Mouse (Mus musculus) cortical plate, adult 2 months (tissue): ENCODE results near the gene Traf4. TPM values are rescaled to one million over a fixed set of nuclear protein-coding genes. Genes with fewer than 3 reads are reported as not detected.

Source experiments
- H3K27ac ChIP-seq: fragments of 200-500 bp; 2 replicates; pipeline ENCODE4 v1.5.1; 2012; ENCODE audit warnings: low read length, control low read depth, inconsistent platforms; ENCODE audit not compliant: insufficient read depth
- H3K4me1 ChIP-seq: fragments of 200-500 bp; 2 replicates; pipeline ENCODE4 v1.6.1; 2011; ENCODE audit warnings: low read length; ENCODE audit not compliant: control insufficient read depth, insufficient read depth
- H3K4me3 ChIP-seq: fragments of 200-500 bp; 2 replicates; pipeline ENCODE4 v1.5.1; 2011; ENCODE audit warnings: mild to moderate bottlenecking, low read length, control low read depth; ENCODE audit not compliant: insufficient read depth
- CTCF ChIP-seq: fragments of 200-500 bp; IDR thresholded peaks from 2 replicates; pipeline ENCODE4 v1.5.1; 2011; ENCODE audit warnings: mild to moderate bottlenecking, control low read depth, low read length; ENCODE audit not compliant: insufficient read depth; ENCODE audit errors: extremely low read depth
- POLR2A ChIP-seq: fragments of 200-500 bp; IDR thresholded peaks from 2 replicates; pipeline ENCODE4 v1.6.1; 2011; ENCODE audit warnings: mild to moderate bottlenecking, low read length, control low read depth; ENCODE audit not compliant: insufficient read depth; ENCODE audit errors: extremely low read depth
- polyA plus RNA-seq: library from polyadenylated mRNA; depleted of rRNA; stranded (reverse); fragments of >200 nt; gene quantifications from 2 replicates; pipeline ENCODE4 v1.2.3, GENCODE M21; 2012

The Traf4 gene
- polyA plus RNA-seq, 1 experiment = 19.6 TPM

- TF ChIP-seq POLR2A = no peak
- TF ChIP-seq CTCF = no peak
- H3K27ac ChIP-seq = no peak overlapping the region
- peak overlapping the region; percentile 67 for H3K4me3 ChIP-seq
- 0 out of 2 replicates have a peak, but pooled peaks cover 2% of the 10 kb centered on the region for H3K4me1 ChIP-seq
Observed at GRCm38 (mm10) chr11:78176905-78177331, 11.5 kb upstream of the Traf4 start.

- 0 out of 2 replicates have a peak, but pooled peaks cover 2% of the 10 kb centered on the region for H3K4me1 ChIP-seq
- TF ChIP-seq CTCF (no peak), POLR2A (0 out of 2 replicates have a peak, but pooled peaks have one; percentile 14)
- H3K27ac ChIP-seq = no peak within 1 kb of the TSS
- H3K4me3 ChIP-seq = peak within 1 kb of the TSS; percentile 67
Observed at GRCm38 (mm10) chr11:78176402-78176862, 11.0 kb upstream of the Traf4 start, which contains the start of the genes Nek8 and Tlcd1. Nek8 (minus strand) TSS chr11:78176675. Tlcd1 (plus strand) TSS chr11:78176711.

GRCm38 (mm10) chr11:78175771-78176401, 10.5 kb upstream of the Traf4 start:
- Histone ChIP-seq H3K4me3 (peak overlapping the region; percentile 67), H3K27ac (no peak overlapping the region), H3K4me1 (0 out of 2 replicates have a peak, but pooled peaks cover 2% of the 10 kb centered on the region)
- TF ChIP-seq POLR2A = no peak
- no peak for TF ChIP-seq CTCF

DNA sequence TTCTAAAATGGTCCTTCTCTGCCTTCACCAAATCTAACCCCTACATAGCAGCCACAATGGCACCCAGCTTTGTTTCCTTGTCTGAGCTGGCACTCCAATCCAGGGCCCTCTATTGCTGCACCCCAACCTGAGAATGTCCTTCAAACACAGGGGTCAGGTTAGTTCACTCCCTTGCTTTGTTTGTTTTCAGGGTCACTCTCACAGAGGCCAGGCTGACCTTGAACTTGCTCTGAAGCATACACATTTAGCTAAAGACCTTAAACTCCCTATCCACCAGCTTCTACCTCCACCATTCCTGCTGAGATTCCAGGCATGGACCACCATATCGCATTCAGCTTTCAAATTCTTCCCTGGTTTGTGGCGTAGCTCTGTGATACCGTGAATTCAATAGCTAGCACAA, 9.1 kb upstream of the Traf4 start:
- Histone ChIP-seq H3K27ac (no peak overlapping the region), H3K4me1 (0 out of 2 replicates have a peak, but pooled peaks cover 2% of the 10 kb centered on the region), H3K4me3 (no peak overlapping the region)
- TF ChIP-seq POLR2A (no peak), CTCF (no peak)

- H3K4me3 ChIP-seq = no peak overlapping the region
- no peak overlapping the region for H3K27ac ChIP-seq
- 0 out of 2 replicates have a peak, but pooled peaks cover 2% of the 10 kb centered on the region for H3K4me1 ChIP-seq
- TF ChIP-seq CTCF = no peak
- no peak for TF ChIP-seq POLR2A
Observed at GRCm38 (mm10) chr11:78172748-78173383, 7.5 kb upstream of the Traf4 start.

GRCm38 (mm10) chr11:78172034-78172747, 6.8 kb upstream of the Traf4 start:
- H3K4me3 ChIP-seq = no peak overlapping the region
- TF ChIP-seq POLR2A = no peak
- 0 out of 2 replicates have a peak, but pooled peaks have one; percentile 6 for TF ChIP-seq CTCF

GRCm38 (mm10) chr11:78171328-78171727, 5.9 kb upstream of the Traf4 start:
- Histone ChIP-seq H3K4me1 (no peaks in the 10 kb centered on the region), H3K27ac (no peak overlapping the region)

More at GRCm38 (mm10) chr11:78172034-78172747, 6.8 kb upstream of the Traf4 start:
- H3K27ac ChIP-seq = no peak overlapping the region
- no peaks in the 10 kb centered on the region for H3K4me1 ChIP-seq

DNA sequence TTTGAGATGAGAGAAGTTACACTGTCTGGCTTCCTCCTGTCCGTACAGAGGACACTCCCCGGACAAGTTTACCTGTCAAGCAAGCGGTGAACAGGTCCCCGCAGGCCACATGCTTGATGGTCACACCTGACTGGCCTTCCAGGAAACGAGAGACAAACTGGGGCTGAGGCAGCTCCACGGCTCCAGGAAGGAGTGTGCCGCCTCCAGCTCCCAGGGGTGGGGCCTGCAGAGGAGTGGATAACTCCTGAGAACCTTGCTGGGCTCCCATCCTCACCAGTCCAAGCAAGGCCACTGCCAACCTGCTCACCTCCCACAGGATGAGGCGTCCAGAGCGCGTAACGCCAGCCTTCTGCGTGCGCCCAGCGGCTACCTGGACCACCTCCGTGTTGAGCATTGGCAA, 4.9 kb upstream of the Traf4 start:
- Histone ChIP-seq H3K4me1 (no peaks in the 10 kb centered on the region), H3K27ac (no peak overlapping the region), H3K4me3 (no peak overlapping the region)
- no peak for TF ChIP-seq CTCF
- no peak for TF ChIP-seq POLR2A

More at GRCm38 (mm10) chr11:78171328-78171727, 5.9 kb upstream of the Traf4 start:
- TF ChIP-seq POLR2A = no peak
- no peak for TF ChIP-seq CTCF
- H3K4me3 ChIP-seq = no peak overlapping the region
